Mouse (Mus musculus) fibroblast of lung, adult 2 months (primary cell): ENCODE results near the gene Dnah8.
A peak's percentile ranks its signal among the peaks of the same experiment; 100 is the strongest.
"Not testable (repeated sequence)": the region's sequence is repeated elsewhere in the genome, so short reads cannot be mapped to it uniquely, and the experiment has no call there.

Experiments
- DNase-seq: peaks from one replicate; pipeline ENCODE4 v3.0.0-alpha.2; 2011; ENCODE audit warnings: low read depth

The Dnah8 gene

DNA sequence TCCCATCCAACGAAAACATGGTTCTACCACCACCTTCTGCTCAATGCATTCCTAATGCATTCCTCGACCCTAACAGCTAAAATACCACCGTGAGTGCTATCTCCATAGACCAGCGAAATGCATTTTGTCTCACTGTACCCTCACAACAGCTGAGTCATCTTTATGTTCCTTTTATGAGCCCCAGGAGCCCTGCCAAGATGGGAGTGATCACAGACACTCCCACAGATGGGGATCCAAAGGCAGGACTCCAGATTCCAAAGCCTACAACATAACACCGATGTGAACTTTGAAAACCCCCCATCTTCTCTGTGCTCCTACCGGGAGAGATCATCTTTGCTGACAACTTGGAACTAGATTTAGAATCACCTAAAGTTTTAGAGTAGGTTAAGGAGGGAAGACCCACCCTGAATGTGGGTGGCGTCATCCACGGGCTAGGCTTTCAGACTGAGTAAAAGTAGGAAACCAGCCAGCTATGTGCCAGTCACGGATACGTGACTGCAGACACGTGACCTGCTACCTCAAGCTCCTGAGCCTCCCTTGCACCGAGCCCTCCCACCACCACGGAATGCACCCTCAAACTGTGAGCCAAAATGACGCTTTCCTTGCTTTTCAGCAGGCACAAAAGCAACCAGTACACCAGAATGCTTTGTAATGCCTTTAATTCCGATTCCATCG lies 14.7 kb upstream of the Dnah8 start:
- DNase-seq, result no peak

GRCm38 (mm10) chr17:30609980-30610307 lies 14.2 kb upstream of the Dnah8 start:
- DNase-seq, result no peak

GRCm38 (mm10) chr17:30610739-30611138 lies 13.4 kb upstream of the Dnah8 start:
- DNase-seq, result no peak

GRCm38 (mm10) chr17:30611221-30612074 lies 12.7 kb upstream of the Dnah8 start:
- DNase-seq, result no peak

DNA sequence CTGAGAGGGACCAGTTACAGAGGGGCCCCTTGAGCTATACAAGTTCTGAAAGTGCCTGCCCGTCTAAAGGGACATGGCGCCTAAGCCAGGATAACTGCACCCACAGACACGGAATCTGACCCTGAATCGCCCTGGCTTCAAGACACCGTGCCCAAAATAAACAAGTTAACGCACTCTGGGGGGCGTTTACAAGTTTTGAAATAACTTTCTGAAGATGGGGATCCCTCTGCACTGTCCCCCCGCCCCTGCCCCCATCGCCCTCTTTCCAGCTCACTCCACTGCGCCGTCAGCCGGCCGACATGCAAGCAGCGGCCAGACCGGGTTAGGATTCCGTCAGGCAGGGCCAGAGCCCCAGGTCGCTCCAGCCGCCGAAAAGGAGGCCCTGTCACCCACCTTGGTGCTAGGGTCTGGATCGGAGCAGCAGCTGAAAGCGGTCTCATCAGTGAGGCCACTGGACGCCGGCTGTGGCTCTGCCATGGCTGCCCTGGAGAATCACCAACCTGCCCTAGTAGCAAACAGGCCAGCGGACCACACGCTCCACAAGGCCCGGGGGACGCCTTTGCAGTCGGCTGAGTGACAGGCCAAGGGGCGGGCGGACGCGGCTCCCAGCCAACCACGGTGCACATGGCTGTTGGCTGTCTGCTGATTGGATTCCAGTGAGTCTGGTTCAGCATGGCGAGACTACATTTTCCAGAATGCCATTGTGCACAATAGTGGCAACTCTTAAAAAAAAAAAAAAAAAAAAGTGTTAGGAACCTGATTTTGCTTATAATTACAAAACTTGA lies 11.9 kb upstream of the Dnah8 start:
- peak; percentile 96 for DNase-seq

- DNase-seq, result no peak
Measured at GRCm38 (mm10) chr17:30613350-30613749, 10.8 kb upstream of the Dnah8 start.

DNA sequence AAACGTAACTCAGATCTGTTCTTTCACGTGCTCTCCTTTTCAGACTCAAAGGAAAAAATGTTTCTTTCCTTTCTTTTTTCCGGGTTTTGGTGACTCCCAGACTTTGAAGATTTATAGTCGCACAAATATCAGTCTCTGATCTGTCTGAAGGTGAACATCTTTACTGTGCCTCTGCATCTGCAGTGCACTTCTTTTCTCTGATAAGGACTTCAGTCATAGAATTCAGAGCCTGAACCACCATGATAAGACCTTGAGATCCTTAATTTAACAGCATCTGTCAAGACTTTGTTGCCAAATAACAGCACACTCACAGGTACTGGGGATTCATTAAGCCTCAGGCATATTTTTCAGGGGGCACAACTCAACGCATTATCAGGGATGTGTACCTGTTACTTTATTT lies 8.0 kb upstream of the Dnah8 start:
- DNase-seq, result no peak

DNA sequence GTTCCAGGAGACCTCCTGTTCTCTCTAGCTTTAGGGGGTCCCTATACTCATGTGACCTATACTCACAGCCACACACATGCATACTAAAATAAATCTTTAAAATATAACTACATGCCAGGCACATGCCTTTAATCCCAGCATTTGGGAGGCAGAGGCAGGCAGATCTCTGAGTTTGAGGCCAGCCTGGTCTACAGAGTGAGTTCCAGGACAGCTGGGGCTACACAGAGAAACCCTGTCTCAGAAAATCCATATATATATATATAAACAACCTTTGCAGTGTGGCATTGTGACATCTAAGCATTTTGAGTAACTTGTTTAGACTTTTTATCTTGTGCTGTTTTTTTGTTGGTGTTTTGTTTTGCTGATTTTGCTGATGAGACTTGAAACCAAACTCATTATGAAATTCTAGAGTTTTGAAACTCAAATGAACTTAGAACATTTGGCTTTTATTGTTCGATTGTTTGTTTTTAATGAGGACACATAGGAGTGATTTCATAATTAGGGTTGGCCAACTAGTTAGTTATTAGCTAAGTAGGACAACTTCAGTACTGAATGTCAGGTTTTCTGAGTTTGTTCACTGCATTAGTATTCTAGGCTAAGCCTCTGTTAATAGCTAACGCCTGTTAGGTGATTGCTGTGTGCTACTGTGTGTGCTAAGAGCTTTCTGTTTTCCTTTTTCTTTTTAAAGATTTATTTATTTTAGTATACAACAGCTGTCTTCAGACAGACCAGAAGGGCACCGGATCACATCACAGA lies 5.8 kb upstream of the Dnah8 start:
- no peak for DNase-seq

DNA sequence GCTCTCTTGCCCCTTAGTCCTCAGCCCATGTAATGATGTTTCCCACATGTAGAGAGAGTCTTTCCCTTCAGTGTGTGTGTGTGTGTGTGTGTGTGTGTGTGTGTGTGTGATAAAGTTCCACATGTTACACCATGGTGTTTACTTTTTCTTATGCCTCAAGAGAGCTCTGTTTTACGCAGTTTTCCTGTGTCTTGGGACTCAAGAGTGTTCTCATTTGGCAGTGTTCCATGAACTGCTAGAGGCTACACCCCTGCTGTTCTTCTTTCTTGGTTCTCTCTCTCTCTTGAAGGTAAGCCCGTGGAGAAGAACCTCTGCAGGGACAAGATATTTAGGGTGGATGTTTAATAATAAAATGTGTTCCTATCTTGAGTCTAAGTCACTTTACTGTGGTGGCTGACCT lies 5.0 kb upstream of the Dnah8 start:
- DNase-seq, result no peak

GRCm38 (mm10) chr17:30620548-30620947 lies 3.6 kb upstream of the Dnah8 start:
- DNase-seq, result no peak

DNA sequence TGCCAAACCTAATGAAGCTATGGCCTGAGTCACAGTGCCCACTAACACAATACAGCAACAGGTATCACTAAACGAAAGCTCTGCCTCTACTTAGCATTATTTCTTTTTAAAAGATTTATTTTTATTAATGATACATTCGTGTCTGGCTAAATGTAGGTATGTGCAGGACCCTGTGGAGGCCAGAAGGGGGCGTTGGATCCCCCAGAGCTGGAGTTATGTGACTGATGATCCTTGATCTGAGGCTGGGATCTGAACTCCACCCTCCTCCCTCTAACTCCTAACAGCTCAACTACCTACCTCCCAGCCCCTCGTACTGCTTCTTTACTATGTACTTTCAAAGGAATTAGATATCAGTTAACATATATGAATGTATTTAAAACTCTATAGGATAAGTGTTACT lies 2.7 kb upstream of the Dnah8 start:
- DNase-seq, result no peak

GRCm38 (mm10) chr17:30623200-30623599 lies 954 bp upstream of the Dnah8 start:
- no peak for DNase-seq

DNA sequence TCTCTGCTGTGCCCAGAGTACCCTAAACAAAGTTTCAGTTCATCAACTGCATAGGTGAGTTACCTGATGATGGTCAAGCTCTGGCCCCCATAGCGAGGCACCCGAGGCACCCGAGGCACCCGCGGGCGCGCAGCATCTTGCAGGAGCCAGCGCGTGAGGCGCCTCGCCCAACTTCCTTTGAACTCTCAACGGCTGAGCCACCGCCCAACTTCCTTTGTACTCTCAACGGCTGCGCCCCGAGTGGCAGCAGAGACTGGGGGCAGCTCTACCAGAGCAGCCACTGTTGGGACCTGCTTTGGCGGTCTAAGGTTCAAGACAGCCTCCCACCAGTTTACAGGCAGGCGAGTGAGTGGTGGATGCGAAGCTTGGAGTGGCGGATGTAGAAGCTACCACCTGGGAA lies 2.6 kb downstream of the Dnah8 start, which contains the start of gene Glo1:
TSS of gene Glo1 (minus strand) at position 153 of the 400 bp plus-strand sequence.
- not testable (repeated sequence) for DNase-seq

GRCm38 (mm10) chr17:30635367-30635766 lies 11.2 kb downstream of the Dnah8 start:
- DNase-seq, result no peak

DNA sequence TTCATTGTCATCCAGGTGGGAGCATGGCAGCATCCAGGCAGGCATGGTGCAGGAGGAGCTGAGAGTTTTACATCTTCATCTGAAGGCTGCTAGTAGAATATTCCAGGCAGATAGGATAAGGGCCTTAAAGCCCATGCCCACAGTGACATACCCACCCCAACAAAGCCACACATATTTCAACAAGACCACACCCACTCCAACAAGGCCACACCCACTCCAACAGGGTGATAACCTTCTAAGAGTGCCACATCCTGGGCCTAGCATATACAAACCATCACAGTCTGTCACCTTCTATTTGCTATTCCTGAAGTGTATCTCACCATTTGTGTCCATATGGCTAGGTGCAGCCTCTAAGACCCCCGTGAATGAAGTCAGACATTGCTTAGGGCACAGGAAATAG lies 13.6 kb downstream of the Dnah8 start:
- no peak for DNase-seq

GRCm38 (mm10) chr17:30638996-30639395 lies 14.8 kb downstream of the Dnah8 start:
- no peak for DNase-seq

DNA sequence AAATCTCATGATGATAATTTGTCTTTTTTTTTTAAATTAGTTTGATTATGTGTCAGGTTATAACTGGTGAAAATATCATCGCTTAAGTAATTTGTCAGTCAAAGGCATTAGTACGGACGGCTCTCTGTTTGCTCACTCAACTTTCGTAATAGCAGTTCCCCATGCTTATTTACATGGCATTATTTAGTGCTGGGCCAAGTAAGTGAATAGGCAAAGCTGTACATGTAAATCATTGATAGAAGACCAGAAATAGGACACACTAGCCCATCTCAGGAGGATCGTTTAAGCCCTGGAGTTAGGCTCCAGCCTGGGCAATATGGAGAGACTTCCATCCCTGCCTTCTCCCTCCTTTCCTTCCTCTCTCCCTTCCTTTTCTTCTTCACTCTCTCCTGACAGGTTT lies 16.7 kb downstream of the Dnah8 start:
- DNase-seq, result no peak

GRCm38 (mm10) chr17:30648770-30649169 lies 24.6 kb downstream of the Dnah8 start:
- no peak for DNase-seq

- DNase-seq, result no peak
Measured at GRCm38 (mm10) chr17:30653010-30653409, 28.9 kb downstream of the Dnah8 start.

GRCm38 (mm10) chr17:30657530-30658151 lies 33.5 kb downstream of the Dnah8 start:
- no peak for DNase-seq

DNA sequence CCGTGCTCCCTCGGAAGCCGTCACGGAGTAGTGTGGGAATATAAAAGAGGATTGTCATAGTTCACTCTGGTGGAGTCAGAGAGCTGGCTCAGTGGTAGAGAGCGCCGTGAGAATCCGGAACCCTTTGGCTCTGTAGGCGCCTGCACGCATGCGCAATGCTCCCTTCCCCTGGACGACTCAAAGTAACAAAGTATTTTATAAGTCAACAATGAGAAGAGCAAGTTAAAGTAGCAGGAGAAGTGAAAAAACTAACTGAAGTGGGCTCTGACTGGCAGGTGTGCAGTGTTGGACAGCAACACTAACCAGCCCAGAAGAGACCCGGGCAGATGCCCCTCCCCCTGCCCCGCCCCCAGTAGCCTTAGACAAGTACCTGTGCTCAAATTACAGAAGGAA lies 34.0 kb downstream of the Dnah8 start:
- peak; percentile 54 for DNase-seq

DNA sequence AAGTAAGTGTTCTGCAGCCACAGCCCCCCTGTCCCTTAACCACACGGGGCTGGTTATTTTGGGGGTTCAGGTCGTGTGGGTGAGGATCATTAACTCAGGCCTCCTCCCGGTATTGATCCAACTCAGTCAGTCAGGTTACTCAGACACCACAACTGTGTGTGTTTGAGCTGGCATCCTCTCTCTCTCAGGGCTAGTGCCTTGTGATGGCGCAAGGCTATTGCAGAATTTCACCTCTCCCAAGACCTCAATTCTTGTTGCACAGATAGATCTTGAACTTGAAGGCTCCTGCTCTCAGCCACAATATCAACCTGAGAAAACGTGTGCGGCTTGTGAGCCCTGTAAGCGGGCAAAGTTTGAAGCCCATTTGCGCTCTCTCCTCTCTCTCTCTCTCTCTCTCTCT lies 38.0 kb downstream of the Dnah8 start:
- no peak for DNase-seq
